Mouse (Mus musculus) limb, embryonic 11.5 days (tissue): Measurements from ENCODE around the gene Junb. TPM values are rescaled to one million over a fixed set of nuclear protein-coding genes. Genes with fewer than 3 reads are reported as not detected.
A peak's percentile ranks its signal among the peaks of the same experiment; 100 is the strongest.

Experiments used
- ATAC-seq: fragments of 200-750 bp; cut with Nextera tagmentation; 2 replicates; pipeline ENCODE4 v1.8.0; 2017; ENCODE audit warnings: low read depth; ENCODE audit not compliant: insufficient number of reproducible peaks, low FRiP score, low TSS enrichment
- DNase-seq: peaks from one replicate; pipeline ENCODE4 v3.0.0-alpha.2; 2015; ENCODE audit warnings: low spot score
- H3K27ac ChIP-seq: fragments of 300-500 bp; sonication (generic); replicated peaks from 2 replicates; pipeline ENCODE4 v1.5.1; 2014; ENCODE audit warnings: low read depth, mild to moderate bottlenecking, low read length
- H3K27me3 ChIP-seq: fragments of 300-500 bp; sonication (generic); 2 replicates; pipeline ENCODE4 v1.6.1; 2014; ENCODE audit warnings: mild to moderate bottlenecking, low read length, mixed read lengths; ENCODE audit not compliant: control insufficient read depth, insufficient read depth
- H3K36me3 ChIP-seq: fragments of 300-500 bp; sonication (generic); 2 replicates; pipeline ENCODE4 v1.6.1; 2014; ENCODE audit warnings: mild to moderate bottlenecking, low read length, moderate library complexity, mixed read lengths; ENCODE audit not compliant: control insufficient read depth, insufficient read depth
- H3K4me1 ChIP-seq: fragments of 300-500 bp; sonication (generic); 2 replicates; pipeline ENCODE4 v1.6.1; 2014; ENCODE audit warnings: low read length, mixed read lengths; ENCODE audit not compliant: control insufficient read depth, insufficient read depth
- H3K4me2 ChIP-seq: fragments of 300-500 bp; sonication (generic); 2 replicates; pipeline ENCODE4 v1.6.1; 2014; ENCODE audit warnings: low read depth, mild to moderate bottlenecking, moderate library complexity; ENCODE audit not compliant: severe bottlenecking
- H3K4me3 ChIP-seq: fragments of 300-500 bp; sonication (generic); 2 replicates; pipeline ENCODE4 v1.5.1; 2014; ENCODE audit warnings: low read depth, low read length
- H3K9ac ChIP-seq: fragments of 300-500 bp; sonication (generic); 2 replicates; pipeline ENCODE4 v1.6.1; 2014; ENCODE audit warnings: mild to moderate bottlenecking, low read length
- H3K9me3 ChIP-seq: fragments of 300-500 bp; sonication (generic); 2 replicates; pipeline ENCODE4 v1.6.1; 2016; ENCODE audit warnings: low read length; ENCODE audit not compliant: control insufficient read depth
- WGBS: fragments of 180-500 bp; shearing (Covaris S2); extraction: QIAGEN DNeasy Blood & Tissue Kit; methylation state at CpG from one replicate; pipeline ENCODE4 v1.1.7; 2014; 5-methylcytosine and 5-hydroxymethylcytosine counted together
- polyA plus RNA-seq: library from polyadenylated mRNA; unstranded; fragments of >200 nt; fragmentation: Nextera tagmentation; extraction: Ambion mirVana; gene quantifications from 2 replicates; pipeline ENCODE4 v1.2.1, GENCODE M21; 2014

Junb gene
- polyA plus RNA-seq, 1 experiment from 2014 or later = 7.2 TPM

DNA sequence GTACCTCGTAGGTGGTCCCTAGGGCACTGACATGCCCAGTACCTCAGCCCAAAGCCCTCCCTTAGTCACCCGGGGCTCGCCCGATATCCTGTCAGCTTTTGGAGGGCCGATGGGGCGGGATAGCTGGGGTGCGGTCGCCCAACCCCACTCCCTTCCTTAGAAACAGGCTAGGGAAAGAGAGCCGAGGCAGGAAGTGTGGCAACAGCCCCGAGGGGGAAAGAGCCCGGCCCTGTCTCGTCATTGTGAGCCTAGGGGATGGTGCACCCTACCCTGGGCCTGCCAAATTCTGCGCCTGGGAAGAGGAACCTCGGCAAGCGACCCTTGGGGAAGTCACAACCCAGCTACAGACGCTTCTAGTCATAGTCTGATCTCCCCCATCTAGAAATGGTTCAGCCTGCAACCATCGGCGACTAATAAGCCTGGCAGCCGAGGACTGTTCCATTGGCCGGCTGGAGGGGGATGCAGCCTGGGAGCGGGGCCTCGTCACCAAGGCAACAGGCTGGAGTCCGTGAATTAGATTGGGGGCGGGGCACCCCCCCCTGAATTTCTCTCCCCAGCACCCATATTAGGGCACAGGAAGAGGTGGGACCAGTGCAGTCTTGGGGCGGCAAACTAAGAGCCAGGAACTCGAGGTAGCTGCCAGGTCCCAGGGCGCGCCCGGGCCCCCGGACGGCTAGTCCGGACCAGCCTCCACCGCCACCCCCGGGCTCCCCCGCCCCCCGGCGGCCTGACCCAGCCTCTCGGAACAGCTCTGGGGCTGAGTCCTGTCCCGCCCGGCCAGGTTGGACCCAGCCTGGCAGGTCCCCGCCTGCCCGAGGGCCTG lies 1.3 kb upstream of the Junb start:
- no peak overlapping the region for H3K27ac ChIP-seq
- peaks cover 54% of the 10 kb centered on the region for H3K4me1 ChIP-seq
- H3K9ac ChIP-seq = peak overlapping the region; percentile 53
- no peaks in the 10 kb centered on the region for H3K9me3 ChIP-seq
- 2% methylated on average over 28 of the region's 42 CpGs for WGBS
- H3K36me3 ChIP-seq = no peaks in the 10 kb centered on the region
- H3K27me3 ChIP-seq = peaks cover 15% of the 10 kb centered on the region
- DNase-seq = peak; percentile 90
- peak overlapping the region; percentile 97 for H3K4me2 ChIP-seq
- peak; percentile 11; the same call in 1 of the 2 replicates for ATAC-seq
- H3K4me3 ChIP-seq = peak overlapping the region; percentile 33

DNA sequence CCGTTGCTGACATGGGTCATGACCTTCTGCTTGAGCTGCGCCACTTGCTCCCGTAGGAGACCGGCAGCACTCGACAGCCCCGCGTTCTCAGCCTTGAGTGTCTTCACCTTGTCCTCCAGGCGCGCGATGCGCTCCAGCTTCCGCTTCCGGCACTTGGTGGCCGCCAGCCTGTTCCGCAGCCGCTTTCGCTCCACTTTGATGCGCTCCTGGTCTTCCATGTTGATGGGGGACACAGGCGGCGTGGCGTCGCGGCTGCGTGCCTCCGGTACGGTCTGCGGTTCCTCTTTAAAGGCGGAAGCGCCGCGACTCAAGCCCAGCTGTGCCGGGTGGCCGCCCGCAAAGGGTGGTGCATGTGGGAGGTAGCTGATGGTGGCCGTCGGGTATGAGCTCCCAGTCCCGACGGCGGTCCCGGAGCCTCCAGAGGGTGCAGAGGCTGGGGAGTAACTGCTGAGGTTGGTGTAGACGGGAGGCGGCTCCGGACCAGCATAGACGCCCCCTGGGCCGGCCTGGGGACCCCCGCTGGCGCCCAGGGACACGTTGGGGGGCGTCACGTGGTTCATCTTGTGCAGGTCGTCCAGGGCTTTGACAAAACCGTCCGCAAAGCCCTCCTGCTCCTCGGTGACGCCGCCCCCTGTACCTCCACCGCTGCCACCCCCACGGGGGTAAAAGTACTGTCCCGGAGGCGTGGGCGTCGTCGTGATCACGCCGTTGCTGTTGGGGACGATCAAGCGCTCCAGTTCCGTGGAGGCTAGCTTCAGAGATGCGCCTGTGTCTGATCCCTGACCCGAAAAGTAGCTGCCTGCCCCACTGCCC lies 877 bp downstream of the Junb start:
- ATAC-seq (no peak), DNase-seq (peak; percentile 71)
- Histone ChIP-seq H3K4me2 (peak overlapping the region; percentile 97), H3K27ac (no peak overlapping the region), H3K27me3 (peaks cover 15% of the 10 kb centered on the region), H3K4me3 (peak overlapping the region; percentile 53), H3K9ac (peak overlapping the region; percentile 57), H3K36me3 (peaks cover 4% of the 10 kb centered on the region; the same call in 1 of the 2 replicates), H3K4me1 (peaks cover 48% of the 10 kb centered on the region), H3K9me3 (no peaks in the 10 kb centered on the region)
- 1% methylated on average over 70 of the region's 70 CpGs for WGBS

- DNase-seq = peak; percentile 35
- peak overlapping the region; percentile 27; the same call in 1 of the 2 replicates for H3K9ac ChIP-seq
- peaks cover 8% of the 10 kb centered on the region; the same call in 1 of the 2 replicates for H3K36me3 ChIP-seq
- peak overlapping the region; percentile 97 for H3K4me2 ChIP-seq
- peaks cover 15% of the 10 kb centered on the region for H3K27me3 ChIP-seq
- no peaks in the 10 kb centered on the region for H3K9me3 ChIP-seq
- no peak for ATAC-seq
- peak overlapping the region; percentile 53 for H3K4me3 ChIP-seq
- WGBS = 2% methylated on average over 25 of the region's 25 CpGs
- peaks cover 48% of the 10 kb centered on the region for H3K4me1 ChIP-seq
- no peak overlapping the region for H3K27ac ChIP-seq
Observed at GRCm38 (mm10) chr8:84976763-84977434, 1.6 kb downstream of the Junb start.

DNA sequence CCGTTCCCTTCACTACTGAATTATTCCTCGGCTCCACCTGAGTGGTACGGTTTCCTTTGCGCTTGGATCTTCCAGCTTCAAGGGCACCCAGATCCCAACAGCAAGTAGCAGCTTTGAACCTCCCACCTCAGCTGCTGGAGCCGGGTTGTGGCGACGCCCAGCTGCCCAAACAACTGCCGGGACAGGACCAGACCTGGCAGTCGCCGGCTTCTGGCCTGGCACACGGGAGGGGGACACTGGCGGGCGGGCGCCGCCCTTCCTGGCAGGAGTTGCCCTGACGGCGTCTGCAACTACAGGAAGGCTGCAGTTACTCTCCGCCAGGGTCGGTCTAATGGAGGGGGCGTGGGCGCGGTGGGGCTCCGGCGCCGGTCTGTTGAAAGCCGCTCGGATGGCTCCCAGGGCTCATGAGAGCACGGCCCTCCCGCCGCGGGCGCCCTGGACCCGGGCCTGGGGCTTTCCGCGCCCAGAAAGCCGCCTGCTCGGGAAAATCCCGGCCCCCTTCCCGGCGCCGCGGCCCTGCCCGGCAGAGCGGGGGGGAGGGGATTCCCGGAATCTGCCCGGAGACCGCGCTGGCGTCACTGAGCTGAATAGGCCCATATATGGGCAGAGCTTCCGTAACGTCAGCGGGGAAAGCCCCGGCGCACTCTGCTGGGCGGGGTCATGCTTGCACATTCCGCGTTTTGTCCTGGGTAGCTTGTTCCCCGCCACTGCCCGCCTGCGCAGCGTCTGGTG lies 2.3 kb downstream of the Junb start:
- peak overlapping the region; percentile 31 for H3K9ac ChIP-seq
- peaks cover 15% of the 10 kb centered on the region for H3K27me3 ChIP-seq
- peak overlapping the region; percentile 53 for H3K4me3 ChIP-seq
- peak; percentile 78 for ATAC-seq
- peak overlapping the region; percentile 36; the same call in 1 of the 2 replicates for H3K27ac ChIP-seq
- WGBS = under 1% methylated on average over 61 of the region's 61 CpGs
- H3K36me3 ChIP-seq = peaks cover 15% of the 10 kb centered on the region; the same call in 1 of the 2 replicates
- H3K4me2 ChIP-seq = peak overlapping the region; percentile 97
- DNase-seq = peak; percentile 95
- no peaks in the 10 kb centered on the region for H3K9me3 ChIP-seq
- peaks cover 47% of the 10 kb centered on the region for H3K4me1 ChIP-seq

DNA sequence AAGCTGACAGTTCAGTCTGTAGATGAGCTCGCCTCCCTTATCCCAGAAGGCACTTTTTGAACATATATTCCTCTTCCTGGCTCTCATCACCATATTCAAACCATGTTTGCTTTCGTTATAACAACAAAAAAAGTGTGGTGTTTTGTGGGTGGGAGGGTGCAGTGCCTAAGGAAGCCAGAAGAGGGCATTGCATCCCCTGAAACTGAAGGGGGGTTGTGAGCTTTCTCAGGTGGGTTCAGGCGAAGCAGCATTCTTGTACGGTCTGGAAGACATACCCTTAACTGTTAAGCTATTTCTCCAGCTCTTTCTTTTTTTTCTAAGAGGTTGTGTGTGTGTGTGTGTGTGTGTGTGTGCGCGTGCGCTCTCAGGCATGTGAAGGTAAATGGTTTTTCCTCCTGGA lies 3.1 kb downstream of the Junb start:
- Histone ChIP-seq H3K4me2 (peak overlapping the region; percentile 97), H3K9me3 (no peaks in the 10 kb centered on the region), H3K27me3 (peaks cover 15% of the 10 kb centered on the region), H3K4me1 (peaks cover 48% of the 10 kb centered on the region), H3K4me3 (no peak overlapping the region), H3K9ac (no peak overlapping the region), H3K27ac (no peak overlapping the region; the same call in 1 of the 2 replicates), H3K36me3 (peaks cover 15% of the 10 kb centered on the region; the same call in 1 of the 2 replicates)
- WGBS = 30% methylated on average over 7 of the region's 7 CpGs
- ATAC-seq (no peak), DNase-seq (peak; percentile 81)

GRCm38 (mm10) chr8:84974543-84975142 lies 3.9 kb downstream of the Junb start:
- H3K4me3 ChIP-seq = no peak overlapping the region
- DNase-seq (no peak), ATAC-seq (no peak)

GRCm38 (mm10) chr8:84973803-84974542 lies 4.5 kb downstream of the Junb start:
- ATAC-seq (0 out of 2 replicates have a peak, but pooled peaks have one; percentile 7), DNase-seq (peak; percentile 65)
- WGBS = 73% methylated on average over 4 of the region's 4 CpGs
- no peak overlapping the region for H3K27ac ChIP-seq
- peaks cover 15% of the 10 kb centered on the region for H3K27me3 ChIP-seq
- no peak overlapping the region for H3K4me2 ChIP-seq
- H3K4me1 ChIP-seq = peaks cover 40% of the 10 kb centered on the region
- no peak overlapping the region for H3K4me3 ChIP-seq
- peaks cover 15% of the 10 kb centered on the region; the same call in 1 of the 2 replicates for H3K36me3 ChIP-seq
- H3K9ac ChIP-seq = no peak overlapping the region
- H3K9me3 ChIP-seq = no peaks in the 10 kb centered on the region

More at GRCm38 (mm10) chr8:84974543-84975142, 3.9 kb downstream of the Junb start:
- Histone ChIP-seq H3K9ac (no peak overlapping the region), H3K36me3 (peaks cover 15% of the 10 kb centered on the region; the same call in 1 of the 2 replicates), H3K27me3 (peaks cover 15% of the 10 kb centered on the region), H3K27ac (no peak overlapping the region), H3K4me2 (no peak overlapping the region), H3K9me3 (no peaks in the 10 kb centered on the region), H3K4me1 (peaks cover 45% of the 10 kb centered on the region)
- 81% methylated on average over 8 of the region's 8 CpGs for WGBS
